Comparison of ENCODE assay signal across 7 mouse cellular contexts in genomic region chr17:90583826-90584534, GRCm38 (mm10).
DNase-seq lines count a peak whose midpoint lies in the region; ATAC-seq and TF ChIP-seq lines count a peak whose summit lies in the region.

No protein-coding gene starts in this region.

- no peak overlapping the region; the same call in 1 of the 2 replicates for H3K4me2 ChIP-seq in hindbrain, embryonic 14.5 days (replicated peaks)

- H3K36me3 ChIP-seq in liver, adult 2 months (ENCODE audit: control insufficient read depth, insufficient read depth, low read length) = no peaks in the 10 kb centered on the region
- H3K36me3 ChIP-seq in hindbrain, embryonic 14.5 days (replicated peaks; ENCODE audit: control insufficient read depth, insufficient read depth) = peaks cover 15% of the 10 kb centered on the region

- H3K4me1 ChIP-seq in liver, adult 2 months (ENCODE audit: control insufficient read depth, insufficient read depth, low read length) = no peaks in the 10 kb centered on the region
- H3K4me1 ChIP-seq in hindbrain, embryonic 14.5 days (replicated peaks; ENCODE audit: control insufficient read depth, insufficient read depth, low read length) = peaks cover 10% of the 10 kb centered on the region

- WGBS in liver, adult 2 months = 42% methylated on average over 12 of the region's 12 CpGs
- 41% methylated on average over 12 of the region's 12 CpGs for WGBS in hindbrain, embryonic 14.5 days

- H3K9ac ChIP-seq in liver, adult 2 months (ENCODE audit: low read depth, low read length) = no peak overlapping the region
- H3K9ac ChIP-seq in hindbrain, embryonic 14.5 days = no peak overlapping the region

- no peaks in the 10 kb centered on the region for H3K9me3 ChIP-seq in hindbrain, embryonic 14.5 days (ENCODE audit: control insufficient read depth, low read length)

- no peak for TF ChIP-seq POLR2A in liver, adult 2 months (IDR thresholded peaks at IDR 0.05; ENCODE audit: extremely low read depth, insufficient read depth, low read length)

- peak; percentile 46; the same call in 1 of the 2 replicates for TF ChIP-seq CTCF in liver, adult 2 months (IDR thresholded peaks at IDR 0.05; ENCODE audit: low read depth, low read length)

- H3K27ac ChIP-seq in liver, adult 2 months (replicated peaks; ENCODE audit: insufficient read depth, low read depth, low read length) = no peak overlapping the region
- peak overlapping the region; percentile 82 for H3K27ac ChIP-seq in hindbrain, embryonic 14.5 days

- H3K79me2 ChIP-seq in liver, adult 2 months (ENCODE audit: control insufficient read depth, insufficient read depth, low read length) = no peaks in the 10 kb centered on the region

- H3K4me3 ChIP-seq in liver, adult 2 months (ENCODE audit: insufficient read depth, low read depth, low read length) = no peak overlapping the region
- no peak overlapping the region for H3K4me3 ChIP-seq in hindbrain, embryonic 14.5 days (replicated peaks; ENCODE audit: low read length)

- DNase-seq in liver, adult 2 months (ENCODE audit: extremely low read depth, low read depth, low spot score) = peak; percentile 15
- no peak for DNase-seq in liver
- peak; percentile 27 for DNase-seq in Muller cell, postnatal 12 days (ENCODE audit: inconsistent ontology term)
- DNase-seq in cerebellum, adult 18-20 months = peak; percentile 39 to 65
- peak; percentile 60 for DNase-seq in hindbrain, embryonic 14.5 days (ENCODE audit: low spot score)
- peak; percentile 9 for DNase-seq in retina, postnatal 7 days (ENCODE audit: low read depth, low spot score)

- ATAC-seq in hindbrain, embryonic 14.5 days (ENCODE audit: low FRiP score) = no peak
- ATAC-seq in monocyte, adult 5-6 weeks (replicated peaks; ENCODE audit: insufficient number of reproducible peaks, low FRiP score, low TSS enrichment, poor library complexity, severe bottlenecking) = no peak

- H3K27me3 ChIP-seq in liver, adult 2 months (ENCODE audit: control insufficient read depth, insufficient read depth, low read length) = no peaks in the 10 kb centered on the region
- no peaks in the 10 kb centered on the region for H3K27me3 ChIP-seq in hindbrain, embryonic 14.5 days (ENCODE audit: control insufficient read depth, insufficient read depth, low read length)
